Mouse (Mus musculus): ENCODE measurements around the gene Agtpbp1. TPM values are rescaled to one million over a fixed set of nuclear protein-coding genes. Genes with fewer than 3 reads are reported as not detected.
"Not testable (repeated sequence)": the region's sequence is repeated elsewhere in the genome, so short reads cannot be mapped to it uniquely, and the experiment has no call there.

Agtpbp1 gene
- 35.7 and 83.4 TPM in 2 replicates for total RNA-seq (2015; ENCODE audit: low replicate concordance)
- 45.5 and 71.2 TPM in 2 replicates for total RNA-seq (2017; ENCODE audit: low replicate concordance)

GRCm38 (mm10) chr13:59584947-59585647, at the start of gene Agtpbp1, which contains the start of gene Naa35:
TSS of gene Agtpbp1 (minus strand) at chr13:59585227.
TSS of gene Naa35 (plus strand) at chr13:59585259.
- peak; percentile 95 for ATAC-seq (replicated peaks; ENCODE audit: low FRiP score, poor library complexity, severe bottlenecking)

DNA sequence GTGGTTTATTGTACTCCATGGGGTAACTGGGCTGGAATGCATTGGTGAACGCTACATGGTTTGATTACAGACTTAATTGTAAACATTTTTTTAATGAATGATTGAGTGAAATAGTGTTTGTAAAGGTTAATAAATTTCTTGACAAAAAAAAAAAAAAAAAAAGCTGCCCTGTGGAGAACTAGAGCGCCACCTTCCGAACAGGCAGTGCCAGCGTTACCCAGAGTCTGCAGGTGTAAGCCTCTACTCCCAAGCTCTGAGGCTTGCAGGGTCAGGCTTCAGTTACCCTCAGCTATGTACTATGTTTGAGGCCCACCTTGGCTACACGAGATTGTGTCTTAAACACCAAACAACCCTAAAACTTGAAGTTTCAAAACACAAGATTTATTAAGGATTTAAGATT, 49.6 kb upstream of the Agtpbp1 start:
- ATAC-seq (replicated peaks; ENCODE audit: low FRiP score, poor library complexity, severe bottlenecking): no peak

GRCm38 (mm10) chr13:59626739-59627138, 41.7 kb upstream of the Agtpbp1 start:
- no peak for ATAC-seq (replicated peaks; ENCODE audit: low FRiP score, poor library complexity, severe bottlenecking)

DNA sequence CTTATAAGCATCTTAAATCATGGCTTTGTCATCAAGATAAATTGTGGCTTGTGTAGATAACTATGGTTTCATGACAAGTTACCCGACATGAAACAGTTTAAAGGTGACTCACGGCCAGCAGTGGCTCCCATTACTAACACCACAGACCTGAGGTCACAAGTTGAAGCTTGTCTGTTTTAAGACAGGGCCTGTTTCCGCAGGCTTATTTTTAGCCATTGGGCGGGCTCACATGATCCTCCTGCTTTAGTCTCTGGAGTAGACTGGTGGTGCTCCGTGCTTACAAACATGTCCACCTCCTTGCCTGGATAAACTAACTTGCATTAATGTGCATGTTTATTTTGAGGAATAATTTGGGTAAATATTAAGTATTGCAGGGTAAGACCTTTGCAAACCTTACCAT, 39.9 kb upstream of the Agtpbp1 start:
- no peak for ATAC-seq (replicated peaks; ENCODE audit: low FRiP score, poor library complexity, severe bottlenecking)

DNA sequence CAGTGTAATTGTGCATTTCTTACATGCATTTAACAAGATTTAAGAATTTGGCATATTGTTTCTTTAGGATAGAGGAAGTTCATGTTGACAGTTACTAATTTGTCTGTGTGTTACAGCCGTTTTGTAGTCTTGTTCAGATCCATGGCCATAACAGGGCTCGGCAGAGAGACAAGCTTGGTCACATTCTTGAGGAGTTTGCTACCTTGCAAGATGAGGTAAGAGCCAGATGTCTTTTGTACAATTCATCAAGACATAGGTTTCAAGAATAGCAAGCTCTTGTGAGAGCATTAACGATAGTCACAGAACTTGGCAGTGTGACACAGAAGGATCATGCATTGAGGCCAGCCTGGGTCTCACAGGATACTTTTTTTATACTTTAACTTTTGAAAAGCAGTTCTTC, 39.4 kb upstream of the Agtpbp1 start:
- no peak for ATAC-seq (replicated peaks; ENCODE audit: low FRiP score, poor library complexity, severe bottlenecking)

- no peak for ATAC-seq (replicated peaks; ENCODE audit: low FRiP score, poor library complexity, severe bottlenecking)
Measured at GRCm38 (mm10) chr13:59621643-59622489, 36.8 kb upstream of the Agtpbp1 start.

GRCm38 (mm10) chr13:59618463-59618862, 33.4 kb upstream of the Agtpbp1 start:
- no peak for ATAC-seq (replicated peaks; ENCODE audit: low FRiP score, poor library complexity, severe bottlenecking)

- ATAC-seq (replicated peaks; ENCODE audit: low FRiP score, poor library complexity, severe bottlenecking): no peak
Measured at GRCm38 (mm10) chr13:59615554-59615953, 30.5 kb upstream of the Agtpbp1 start.

DNA sequence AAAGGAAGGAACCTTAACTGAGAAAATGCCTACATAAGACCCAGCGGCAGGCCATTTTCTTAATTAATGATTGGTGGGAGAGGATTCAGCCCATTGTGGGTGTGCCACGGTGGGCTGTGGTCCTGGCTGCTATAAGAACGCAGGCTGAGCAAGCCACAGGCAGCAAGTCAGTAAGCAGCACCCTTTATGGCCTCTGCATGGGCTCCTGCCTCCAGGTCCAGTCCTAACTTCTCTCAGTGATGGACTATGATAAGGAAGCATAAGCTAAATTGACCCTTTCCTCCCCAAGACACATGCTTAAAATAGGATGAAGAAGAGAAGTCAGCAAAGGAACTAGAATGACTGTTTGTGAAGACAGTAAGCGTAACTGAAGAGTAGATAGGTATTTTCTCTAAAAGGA, 30.1 kb upstream of the Agtpbp1 start:
- ATAC-seq (replicated peaks; ENCODE audit: low FRiP score, poor library complexity, severe bottlenecking): no peak

GRCm38 (mm10) chr13:59613868-59614267, 28.8 kb upstream of the Agtpbp1 start:
- ATAC-seq (replicated peaks; ENCODE audit: low FRiP score, poor library complexity, severe bottlenecking): no peak

DNA sequence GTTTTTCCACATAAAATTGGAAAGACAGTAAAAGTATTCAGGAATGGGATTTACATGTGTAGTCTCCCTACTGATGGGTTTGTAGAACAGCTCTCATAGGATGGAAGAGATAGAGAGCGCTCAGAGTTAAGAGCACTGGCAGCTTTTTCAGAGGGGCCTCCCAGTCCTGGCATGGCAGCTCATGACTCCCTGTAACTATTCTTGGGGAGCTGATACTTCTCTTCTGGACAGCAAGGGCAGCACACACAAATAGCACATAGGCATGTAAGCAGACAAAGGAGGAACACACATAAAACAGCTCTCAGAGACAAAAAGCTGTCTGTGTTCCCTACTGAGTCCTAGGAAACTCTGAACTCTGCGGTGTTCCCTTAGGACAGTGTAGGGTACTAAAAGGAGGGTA, 25.4 kb upstream of the Agtpbp1 start:
- ATAC-seq (replicated peaks; ENCODE audit: low FRiP score, poor library complexity, severe bottlenecking): no peak

DNA sequence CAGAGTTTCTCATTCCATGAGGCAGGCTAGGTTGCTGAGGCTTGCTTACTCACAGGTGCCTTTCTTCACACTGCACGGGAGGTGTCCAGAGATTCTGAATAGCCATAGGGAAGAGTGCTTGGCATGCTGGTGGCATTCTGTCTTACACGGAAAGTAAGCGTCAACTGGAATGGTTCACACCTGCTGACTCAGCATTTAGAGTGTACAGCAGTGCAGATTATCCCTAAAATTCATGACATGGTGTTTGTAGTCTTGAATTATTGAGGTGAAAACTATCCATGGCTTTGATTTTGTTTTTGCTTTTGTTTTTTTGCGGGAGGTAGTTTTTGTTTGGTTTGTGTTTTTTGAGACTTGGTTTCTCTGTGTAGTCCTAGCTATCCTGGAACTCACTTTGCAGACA, 24.9 kb upstream of the Agtpbp1 start:
- ATAC-seq (replicated peaks; ENCODE audit: low FRiP score, poor library complexity, severe bottlenecking): no peak

DNA sequence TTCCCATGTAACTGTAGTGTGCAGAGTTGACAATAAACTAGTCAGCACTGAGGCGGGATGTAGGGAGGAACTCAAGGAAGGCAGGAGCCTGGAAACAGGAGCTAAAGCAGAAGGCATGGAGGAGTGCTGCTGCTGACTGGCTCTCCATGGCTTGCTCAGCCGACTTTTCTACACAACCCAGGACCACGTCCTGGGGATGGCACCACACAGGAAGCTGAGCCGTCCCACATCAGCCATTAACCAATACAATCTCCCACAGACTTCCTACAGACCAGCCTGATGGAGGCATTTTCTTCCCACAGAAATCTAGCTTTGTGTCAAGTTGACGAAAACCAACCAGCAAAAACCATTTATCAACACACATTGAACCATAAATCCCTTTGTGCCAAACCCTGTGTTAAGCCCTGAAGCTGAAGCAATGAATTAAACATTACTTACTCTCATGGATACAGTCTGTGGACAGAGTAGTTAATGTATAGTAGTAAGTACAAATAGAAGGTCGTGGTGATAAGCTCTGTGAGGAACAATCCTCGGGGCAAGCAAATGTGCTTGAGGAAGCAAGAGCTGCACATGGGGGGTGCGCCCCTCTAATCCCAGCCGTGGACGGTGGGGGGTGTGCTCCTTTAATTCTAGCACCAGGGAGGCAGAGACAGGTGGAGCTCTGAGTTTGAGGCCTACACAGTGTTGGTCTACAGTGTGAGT, 20.3 kb upstream of the Agtpbp1 start:
- no peak for ATAC-seq (replicated peaks; ENCODE audit: low FRiP score, poor library complexity, severe bottlenecking)

DNA sequence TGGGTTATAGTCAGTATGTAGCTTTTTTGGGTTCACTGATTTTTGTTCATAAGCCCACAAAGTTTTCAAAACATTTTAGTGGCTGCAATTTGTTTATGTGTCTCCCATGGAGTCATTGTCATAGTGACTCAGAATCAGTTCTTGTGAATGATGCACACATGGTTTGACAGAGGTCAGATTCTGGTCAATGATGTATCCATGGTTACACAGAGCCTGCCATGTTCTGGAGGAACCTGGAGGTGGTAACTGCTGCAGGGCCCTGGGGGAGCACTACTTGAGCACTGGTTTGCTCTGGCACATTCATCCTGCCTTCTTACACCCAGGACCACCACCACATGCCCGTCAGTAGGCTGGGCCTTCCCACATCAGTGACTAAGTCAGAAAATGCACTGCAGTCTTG, 19.5 kb upstream of the Agtpbp1 start:
- no peak for ATAC-seq (replicated peaks; ENCODE audit: low FRiP score, poor library complexity, severe bottlenecking)

DNA sequence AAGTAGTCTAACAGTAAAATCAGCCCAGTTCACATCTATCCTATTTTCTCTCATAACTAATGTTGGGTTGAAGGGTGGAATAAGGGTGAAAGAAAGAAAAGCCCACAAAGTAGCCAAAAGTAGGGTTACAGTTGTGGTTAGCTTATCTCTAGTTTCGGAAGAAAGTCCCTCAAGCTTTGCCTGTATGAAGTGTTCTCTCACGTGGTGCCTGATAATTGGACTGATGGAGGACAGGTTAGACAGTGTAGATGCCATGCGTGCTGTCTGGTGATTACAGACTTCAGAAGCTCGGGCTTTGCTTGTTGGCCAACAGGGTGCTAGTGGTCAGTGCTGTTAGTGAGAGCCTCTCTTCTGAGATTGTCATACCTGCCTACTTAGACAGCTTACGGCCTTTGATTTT, 18.1 kb upstream of the Agtpbp1 start:
- no peak for ATAC-seq (replicated peaks; ENCODE audit: low FRiP score, poor library complexity, severe bottlenecking)

GRCm38 (mm10) chr13:59592630-59593029, 7.6 kb upstream of the Agtpbp1 start:
- ATAC-seq (replicated peaks; ENCODE audit: low FRiP score, poor library complexity, severe bottlenecking): peak; percentile 80

GRCm38 (mm10) chr13:59592058-59592457, 7.0 kb upstream of the Agtpbp1 start:
- ATAC-seq (replicated peaks; ENCODE audit: low FRiP score, poor library complexity, severe bottlenecking): not testable (repeated sequence)

DNA sequence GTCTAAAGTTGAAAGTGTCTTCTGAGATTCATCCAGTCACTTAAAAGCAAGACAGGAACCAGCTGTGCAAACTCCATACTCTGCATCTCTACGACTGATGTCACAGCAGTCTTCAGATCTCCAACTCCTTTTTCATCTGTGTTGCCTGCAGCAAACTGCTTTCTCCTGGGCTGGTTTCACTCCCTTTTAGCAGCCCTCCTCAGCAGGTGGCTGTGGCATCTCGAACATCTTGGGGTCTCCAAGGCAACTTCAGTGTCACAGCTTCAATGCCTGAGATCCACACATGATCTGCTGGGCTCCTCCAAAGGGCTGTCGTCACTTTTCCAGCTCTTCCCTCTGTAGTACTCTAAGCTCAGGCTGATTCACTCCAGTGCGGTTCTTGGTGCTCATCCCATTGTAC, 5.7 kb upstream of the Agtpbp1 start:
- ATAC-seq (replicated peaks; ENCODE audit: low FRiP score, poor library complexity, severe bottlenecking): no peak

DNA sequence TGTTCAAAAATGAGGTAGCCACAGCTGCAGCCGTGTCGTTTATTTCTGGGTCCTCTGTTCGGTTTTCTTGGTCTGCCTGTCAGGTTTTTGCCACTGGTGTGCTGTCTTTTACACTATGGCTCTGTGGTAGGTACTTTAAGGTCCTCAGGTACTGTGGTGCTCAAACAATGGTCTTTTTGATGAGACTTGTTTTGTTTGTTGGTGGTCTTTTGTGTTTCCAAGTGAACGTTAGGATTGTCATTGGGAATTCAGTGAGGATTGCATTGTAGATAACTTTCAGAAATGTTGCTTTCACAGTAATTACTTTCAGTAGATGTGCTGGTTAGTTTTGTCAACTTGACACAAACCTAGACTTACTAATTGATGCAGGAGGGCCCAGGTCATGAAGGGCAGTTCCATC, 4.6 kb upstream of the Agtpbp1 start:
- ATAC-seq (replicated peaks; ENCODE audit: low FRiP score, poor library complexity, severe bottlenecking): no peak

- ATAC-seq (replicated peaks; ENCODE audit: low FRiP score, poor library complexity, severe bottlenecking): no peak
Measured at GRCm38 (mm10) chr13:59587201-59587600, 2.2 kb upstream of the Agtpbp1 start.

GRCm38 (mm10) chr13:59585648-59586005, 600 bp upstream of the Agtpbp1 start:
- ATAC-seq (replicated peaks; ENCODE audit: low FRiP score, poor library complexity, severe bottlenecking): peak; percentile 16; the same call in 1 of the 2 replicates
